Mouse (Mus musculus): ENCODE data around the gene Gm11236. TPM values are rescaled to one million over a fixed set of nuclear protein-coding genes. Genes with fewer than 3 reads are reported as not detected.

Gene Gm11236
- polyA plus RNA-seq (2017; shearing (Covaris generic)): not detected

GRCm38 (mm10) chr4:73637821-73638220 is at the start of gene Gm11236:
Gene Gm11236, plus strand, starts transcription at chr4:73638121.

GRCm38 (mm10) chr4:73607581-73607980 is 30.3 kb upstream of the Gm11236 start, which contains the start of gene Gm11238:
Gene Gm11238, plus strand, starts transcription at chr4:73607881.

DNA sequence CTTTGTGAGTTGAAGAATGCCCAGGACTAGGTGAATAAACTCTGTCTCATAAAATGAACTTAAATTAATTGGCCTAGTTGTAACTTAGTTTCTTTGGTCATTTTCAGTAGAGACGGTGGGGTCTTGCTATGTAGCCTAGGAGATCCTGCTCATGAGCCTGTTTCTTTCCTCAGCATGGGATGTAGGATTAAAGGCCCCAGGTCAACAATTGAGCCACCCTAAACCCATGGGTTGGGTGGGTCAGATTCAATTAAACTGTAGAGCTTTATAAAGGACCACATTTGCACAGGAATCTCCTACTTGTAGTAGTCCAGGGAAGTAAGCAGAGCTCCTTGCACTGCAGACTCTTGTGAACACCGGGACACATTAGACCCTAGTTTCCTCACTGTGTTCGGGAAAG is 15.2 kb upstream of the Gm11236 start, which contains the start of gene Gm11237:
TSS of gene Gm11237 (plus strand) at position 301 of the 400 bp plus-strand sequence.

DNA sequence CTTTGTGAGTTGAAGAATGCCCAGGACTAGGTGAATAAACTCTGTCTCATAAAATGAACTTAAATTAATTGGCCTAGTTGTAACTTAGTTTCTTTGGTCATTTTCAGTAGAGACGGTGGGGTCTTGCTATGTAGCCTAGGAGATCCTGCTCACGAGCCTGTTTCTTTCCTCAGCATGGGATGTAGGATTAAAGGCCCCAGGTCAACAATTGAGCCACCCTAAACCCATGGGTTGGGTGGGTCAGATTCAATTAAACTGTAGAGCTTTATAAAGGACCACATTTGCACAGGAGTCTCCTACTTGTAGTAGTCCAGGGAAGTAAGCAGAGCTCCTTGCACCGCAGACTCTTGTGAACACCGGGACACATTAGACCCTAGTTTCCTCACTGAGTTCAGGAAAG is 30.1 kb downstream of the Gm11236 start, which contains the start of gene Gm11239:
TSS of gene Gm11239 (plus strand) at position 301 of the 400 bp plus-strand sequence.

DNA sequence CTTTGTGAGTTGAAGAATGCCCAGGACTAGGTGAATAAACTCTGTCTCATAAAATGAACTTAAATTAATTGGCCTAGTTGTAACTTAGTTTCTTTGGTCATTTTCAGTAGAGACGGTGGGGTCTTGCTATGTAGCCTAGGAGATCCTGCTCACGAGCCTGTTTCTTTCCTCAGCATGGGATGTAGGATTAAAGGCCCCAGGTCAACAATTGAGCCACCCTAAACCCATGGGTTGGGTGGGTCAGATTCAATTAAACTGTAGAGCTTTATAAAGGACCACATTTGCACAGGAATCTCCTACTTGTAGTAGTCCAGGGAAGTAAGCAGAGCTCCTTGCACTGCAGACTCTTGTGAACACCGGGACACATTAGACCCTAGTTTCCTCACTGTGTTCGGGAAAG is 45.3 kb downstream of the Gm11236 start, which contains the start of gene Gm428:
TSS of gene Gm428 (plus strand) at position 301 of the 400 bp plus-strand sequence.

Other genes starting within 250 kb of the Gm11236 start
- gene Gm11487, start 233.0 kb upstream of the Gm11236 start, polyA plus RNA-seq (2017; shearing (Covaris generic)): not detected
- not detected for gene Gm11238, start 30.2 kb upstream of the Gm11236 start, polyA plus RNA-seq (2017; shearing (Covaris generic))
- not detected for gene Gm11237, start 15.1 kb upstream of the Gm11236 start, polyA plus RNA-seq (2017; shearing (Covaris generic))
- not detected for gene Gm11239, start 30.2 kb downstream of the Gm11236 start, polyA plus RNA-seq (2017; shearing (Covaris generic))
- gene Gm428, start 45.4 kb downstream of the Gm11236 start, polyA plus RNA-seq (2017; shearing (Covaris generic)): not detected
- not detected for gene Rasef, start 152.9 kb downstream of the Gm11236 start, polyA plus RNA-seq (2017; shearing (Covaris generic))
- not detected for gene Gm11758, start 238.1 kb downstream of the Gm11236 start, polyA plus RNA-seq (2017; shearing (Covaris generic))